Mouse (Mus musculus): ENCODE results near the gene Ksr2. TPM values are rescaled to one million over a fixed set of nuclear protein-coding genes. Genes with fewer than 3 reads are reported as not detected.

The Ksr2 gene
- total and polyA plus RNA-seq, 3 experiments, result 0.36 to 1.3 (median 1.2) TPM

DNA sequence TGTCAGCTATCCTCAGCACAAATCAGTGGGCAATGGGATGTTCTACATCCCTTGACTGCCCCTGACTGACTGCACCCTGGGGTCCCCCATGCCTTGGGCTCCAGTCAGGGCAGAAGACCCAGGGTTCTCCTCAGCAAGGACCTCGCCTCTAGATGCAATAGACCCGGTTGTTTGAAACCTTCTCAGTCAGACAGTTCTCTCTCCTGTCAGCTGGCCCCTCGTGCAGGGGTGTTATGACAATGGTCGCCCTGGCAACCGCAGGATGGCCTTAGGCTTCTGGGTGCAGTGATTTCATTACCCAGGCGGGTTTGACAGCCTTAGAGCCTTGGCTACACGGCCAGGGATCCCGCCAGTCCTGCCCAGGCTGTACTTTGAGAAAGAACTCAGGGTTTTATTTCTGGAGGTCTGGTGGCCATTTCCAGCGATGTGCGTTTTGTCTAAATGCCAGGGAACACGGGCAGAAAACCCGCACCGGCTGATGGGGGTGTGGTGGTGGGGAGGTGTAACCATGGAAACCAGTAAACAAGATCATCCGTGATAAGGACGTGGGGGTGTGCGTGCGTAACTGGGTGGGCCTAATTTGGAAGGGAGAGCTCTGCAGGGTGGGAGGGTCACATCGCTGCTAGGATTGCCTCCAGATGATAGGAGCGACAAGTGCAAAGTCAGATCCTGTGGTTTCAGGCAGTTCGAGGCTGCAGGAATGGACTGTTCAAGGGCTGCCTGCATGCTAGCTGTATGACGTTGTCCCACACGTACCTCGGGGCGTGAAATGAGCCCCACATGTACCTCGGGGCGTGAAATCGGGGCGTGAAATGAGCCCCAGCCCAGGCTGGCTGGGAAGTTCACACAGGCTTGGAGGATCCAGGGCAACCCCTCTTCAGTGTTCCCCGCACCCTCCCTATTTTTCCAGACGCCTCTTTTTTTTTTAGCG is 79.4 kb downstream of the Ksr2 start:
- H3K27ac ChIP-seq (ENCODE audit: insufficient read depth, low read depth), result 0 out of 2 replicates have a peak overlapping the region, but pooled peaks have one; percentile 31
- peak overlapping the region in 1 of 3 experiments; percentile 26 for H3K4me3 ChIP-seq (replicated peaks in 1 of 3; ENCODE audit: low read depth in 2 of 3, low read length in 2 of 3, poor library complexity in 1 of 3)
- dilution Hi-C loops (cut with MboI; ENCODE audit: extremely low pct_ligation_motif_present, extremely low pct_unique_long_range_greater_than_20kb, low sequenced_read_pairs), result no loop called here
- peaks cover 9 to 29% of the 10 kb centered on the region in 2 experiments for H3K4me1 ChIP-seq (ENCODE audit: control insufficient read depth in 1 of 2, insufficient read depth in 2 of 2)
- H3K79me2 ChIP-seq (replicated peaks; ENCODE audit: control insufficient read depth, extremely low read depth, insufficient read depth, poor library complexity, severe bottlenecking), result no peaks in the 10 kb centered on the region
- DNase-seq (ENCODE audit: extremely low read depth), result peak; percentile 62
- peak overlapping the region; percentile 14; the same call in 1 of the 2 replicates for H3K9ac ChIP-seq (ENCODE audit: insufficient read depth, low read depth)
- in situ Hi-C loops (cut with MboI; ENCODE audit: low pct_ligation_motif_present, low pct_unique_long_range_greater_than_20kb, low sequenced_read_pairs), result loop anchor here (5.0 kb wide), 2 partner anchors 186 to 376 kb away; partner anchors contain the start of gene Suds3
- H3K36me3 ChIP-seq (replicated peaks in 1 of 2; ENCODE audit: control insufficient read depth in 1 of 2, insufficient read depth in 1 of 2, low read length in 1 of 2), result no peaks in the 10 kb centered on the region
- 0 out of 2 replicates have a peak overlapping the region, but pooled peaks have one; percentile 7 for H3K4me2 ChIP-seq (ENCODE audit: insufficient read depth, low read depth, poor library complexity, severe bottlenecking)
- no peaks in the 10 kb centered on the region for H3K27me3 ChIP-seq (replicated peaks)
- H3K9me3 ChIP-seq (replicated peaks; ENCODE audit: low read length), result peaks cover 2% of the 10 kb centered on the region
- TF ChIP-seq MYC (IDR thresholded peaks at IDR 0.05; ENCODE audit: low read depth, low read length), result no peak
- TF ChIP-seq RCOR1 (conservative IDR thresholded peaks at IDR 0.05; ENCODE audit: low read depth, low read length), result no peak
- no peak for TF ChIP-seq SMC3 (IDR thresholded peaks at IDR 0.05; ENCODE audit: low read depth, low read length)
- no peak for TF ChIP-seq HCFC1 (IDR thresholded peaks at IDR 0.05; ENCODE audit: low read depth, low read length)
- TF ChIP-seq UBTF (IDR thresholded peaks at IDR 0.05; ENCODE audit: low read depth, low read length), result no peak
- TF ChIP-seq ELF1 (IDR thresholded peaks at IDR 0.05; ENCODE audit: low read depth, low read length), result no peak
- no peak for TF ChIP-seq ZNF384 (IDR thresholded peaks at IDR 0.05; ENCODE audit: low read depth, low read length)
- no peak for TF ChIP-seq CHD2 (IDR thresholded peaks at IDR 0.05; ENCODE audit: low read length)
- no peak for TF ChIP-seq NELFE (IDR thresholded peaks at IDR 0.05; ENCODE audit: low read depth, low read length)
- TF ChIP-seq GABPA (IDR thresholded peaks at IDR 0.05; ENCODE audit: insufficient replicate concordance, low read depth, low read length), result no peak
- no peak for TF ChIP-seq ZMIZ1 (IDR thresholded peaks at IDR 0.05; ENCODE audit: low read depth, low read length)
- no peak for TF ChIP-seq USF2 (conservative IDR thresholded peaks at IDR 0.05; ENCODE audit: low read depth, low read length)
- peak; percentile 6; the same call in 1 of the 2 replicates for TF ChIP-seq ETS1 (conservative IDR thresholded peaks at IDR 0.05; ENCODE audit: low read depth, low read length)
- TF ChIP-seq MXI1 (IDR thresholded peaks at IDR 0.05; ENCODE audit: low read depth, low read length), result peak; percentile 83
- no peak for TF ChIP-seq ZKSCAN1 (IDR thresholded peaks at IDR 0.05; ENCODE audit: borderline replicate concordance, low read depth, low read length)
- TF ChIP-seq USF1 (IDR thresholded peaks at IDR 0.05; ENCODE audit: low read depth, low read length), result no peak
- no peak for TF ChIP-seq IRF4 (IDR thresholded peaks at IDR 0.05; ENCODE audit: low read depth, low read length)
- TF ChIP-seq JUN (IDR thresholded peaks at IDR 0.05; ENCODE audit: insufficient read depth, low read depth, low read length), result no peak
- no peak for TF ChIP-seq EP300 (IDR thresholded peaks at IDR 0.05; ENCODE audit: low read length)
- no peak for TF ChIP-seq POLR2A (IDR thresholded peaks at IDR 0.05; ENCODE audit: low read depth, low read length)
- peak; percentile 78 for TF ChIP-seq SIN3A (IDR thresholded peaks at IDR 0.05; ENCODE audit: low read length)
- no peak for TF ChIP-seq POLR2AphosphoS2 (IDR thresholded peaks at IDR 0.05; ENCODE audit: low read depth, low read length)
- no peak for TF ChIP-seq KAT2A (IDR thresholded peaks at IDR 0.05; ENCODE audit: insufficient replicate concordance, low read length)
